Mouse (Mus musculus): ENCODE measurements at regions not wholly inside any gene's neighbourhood (a gene's known extent, or its start where the extent isn't known, plus 50 kb on each side); places are given as distances from the start of the nearest gene placed in this dataset.

DNA sequence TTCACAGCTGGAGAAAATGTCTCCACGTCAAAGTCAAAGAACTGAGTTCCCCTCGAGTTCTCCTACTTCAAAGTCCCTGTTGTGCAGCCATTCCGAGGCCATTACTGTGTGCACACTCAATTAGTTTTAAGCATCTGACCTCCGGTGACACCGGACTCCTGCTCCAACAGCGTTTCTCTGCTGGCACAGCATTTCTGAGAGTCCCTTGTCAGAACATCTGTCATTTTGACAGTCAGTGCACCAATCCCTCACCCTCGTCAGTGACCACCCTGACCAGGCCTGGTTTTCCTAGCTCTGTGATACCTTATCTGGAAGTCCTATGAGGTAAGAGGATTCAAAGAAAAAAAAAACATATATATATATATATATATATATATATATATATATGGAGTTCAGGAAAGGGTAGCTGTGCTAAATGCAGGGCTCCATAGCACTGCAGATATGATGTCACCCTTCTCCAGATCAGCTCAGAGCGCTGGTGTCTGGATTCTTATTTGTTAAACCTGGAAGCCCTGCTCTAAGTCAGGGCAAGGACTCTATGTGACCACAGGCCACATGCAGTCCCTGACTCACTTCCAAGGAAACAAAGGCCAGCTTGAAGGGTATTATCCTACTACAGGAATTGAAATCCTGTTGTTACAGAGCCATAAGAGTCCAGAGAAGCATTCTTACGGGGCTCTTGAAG, 63.1 kb upstream of the Krtap11-1 start:
- no peak for TF ChIP-seq POLR2A (IDR thresholded peaks at IDR 0.05; ENCODE audit: borderline replicate concordance, extremely low read depth, insufficient read depth, insufficient read length, poor library complexity, severe bottlenecking)
- no peak for TF ChIP-seq CTCF (IDR thresholded peaks at IDR 0.05; ENCODE audit: borderline replicate concordance, extremely low read depth, insufficient read depth, insufficient read length)
